Mouse (Mus musculus): ENCODE measurements around the gene Tnfrsf23. TPM values are rescaled to one million over a fixed set of nuclear protein-coding genes. Genes with fewer than 3 reads are reported as not detected.
"Not testable (repeated sequence)": the region's sequence is repeated elsewhere in the genome, so short reads cannot be mapped to it uniquely, and the experiment has no call there.

The Tnfrsf23 gene
- polyA plus RNA-seq, 1 experiment from 2014 or later: 0.38 TPM

DNA sequence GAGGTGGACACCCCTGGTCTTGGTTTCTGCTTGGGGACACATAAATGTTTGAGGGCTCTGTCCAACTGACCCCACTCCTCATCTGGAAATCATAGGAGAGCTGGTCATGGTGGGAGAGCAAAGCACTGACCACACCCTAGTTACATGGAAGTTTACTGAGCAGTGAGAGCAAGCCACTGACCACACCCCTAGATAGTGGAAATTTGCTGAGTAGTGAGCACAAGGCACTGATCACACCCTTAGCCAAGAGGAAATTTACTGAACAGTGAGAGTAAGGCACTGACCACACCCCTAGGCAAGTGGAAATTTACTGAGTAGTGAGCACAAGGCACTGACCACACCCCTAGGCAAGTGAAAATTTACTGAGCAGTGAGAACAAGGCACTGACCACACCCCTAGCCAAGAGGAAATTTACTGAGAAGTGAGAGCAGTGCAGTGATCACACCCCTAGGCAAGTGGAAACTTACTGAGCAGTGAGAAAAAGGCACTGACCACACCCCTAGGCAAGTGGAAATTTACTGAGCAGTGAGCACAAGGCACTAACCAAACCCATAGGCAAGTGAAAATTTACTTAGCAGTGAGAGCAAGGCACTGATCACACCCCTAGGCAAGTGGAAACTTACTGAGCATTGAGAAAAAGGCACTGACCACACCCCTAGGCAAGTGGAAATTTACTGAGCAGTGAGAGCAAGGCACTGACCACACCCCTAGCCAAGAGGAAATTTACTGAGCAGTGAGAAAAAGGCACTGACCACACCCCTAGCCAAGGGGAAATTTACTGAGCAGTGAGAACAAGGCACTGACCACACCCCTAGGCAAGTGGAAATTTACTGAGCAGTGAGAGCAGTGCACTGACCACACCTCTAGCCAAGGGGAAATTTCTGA lies 19.0 kb downstream of the Tnfrsf23 start:
- no peaks in the 10 kb centered on the region for H3K27me3 ChIP-seq (ENCODE audit: low read depth, poor library complexity, severe bottlenecking)
- H3K9me3 ChIP-seq (replicated peaks): no peaks in the 10 kb centered on the region
- no peaks in the 10 kb centered on the region for H3K4me1 ChIP-seq
- no peak overlapping the region for H3K27ac ChIP-seq (replicated peaks)
- no peaks in the 10 kb centered on the region for H3K36me3 ChIP-seq
- no peak overlapping the region for H3K4me3 ChIP-seq
- no peak for DNase-seq (ENCODE audit: low spot score)

DNA sequence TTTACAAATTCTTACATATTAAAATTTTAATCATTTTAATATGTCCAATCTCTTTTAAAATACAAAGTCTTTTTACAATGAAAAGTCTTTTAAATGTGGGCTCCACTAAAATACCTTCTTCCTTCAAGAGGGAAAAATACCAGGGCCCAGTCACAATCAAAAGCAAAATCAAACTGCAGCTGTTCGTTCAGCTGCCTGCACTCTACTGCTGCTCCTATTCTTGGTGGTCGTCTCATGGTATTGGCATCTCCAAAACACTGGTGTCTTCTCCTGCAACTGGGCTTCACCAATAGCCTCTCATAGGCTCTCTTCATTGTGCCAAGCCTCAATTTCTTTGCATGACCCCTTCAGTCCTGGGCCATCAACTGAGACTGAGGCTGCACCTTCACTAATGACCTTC lies 22.2 kb downstream of the Tnfrsf23 start:
- Histone ChIP-seq H3K36me3 (no peaks in the 10 kb centered on the region), H3K4me1 (no peaks in the 10 kb centered on the region), H3K9me3 (replicated peaks) (no peaks in the 10 kb centered on the region), H3K27me3 (ENCODE audit: low read depth, poor library complexity, severe bottlenecking) (no peaks in the 10 kb centered on the region), H3K4me3 (no peak overlapping the region), H3K27ac (replicated peaks) (no peak overlapping the region)
- WGBS: 91% methylated on average over 2 of the region's 2 CpGs
- DNase-seq (ENCODE audit: low spot score): no peak

DNA sequence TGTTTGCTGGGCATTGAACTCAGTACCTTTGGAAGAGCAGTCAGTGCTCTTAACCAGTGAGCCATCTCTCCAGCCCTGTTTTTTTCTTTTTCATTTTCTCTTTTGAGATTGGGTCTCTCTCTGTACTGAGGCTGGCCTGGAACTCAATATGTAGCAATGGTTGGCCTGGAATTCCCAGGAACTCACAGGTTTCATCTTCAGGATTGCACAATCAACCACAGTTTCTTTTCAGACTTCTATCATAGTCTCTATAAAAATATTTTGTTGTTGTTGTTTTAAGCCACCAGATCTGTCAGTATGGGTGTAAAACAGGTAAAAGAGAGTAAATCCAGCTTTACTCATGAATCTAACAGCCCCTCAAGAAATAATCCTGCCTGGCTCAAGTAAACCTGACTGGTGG lies 24.9 kb downstream of the Tnfrsf23 start:
- Histone ChIP-seq H3K27ac (replicated peaks) (no peak overlapping the region), H3K9me3 (replicated peaks) (no peaks in the 10 kb centered on the region), H3K27me3 (ENCODE audit: low read depth, poor library complexity, severe bottlenecking) (no peaks in the 10 kb centered on the region), H3K36me3 (no peaks in the 10 kb centered on the region), H3K4me3 (no peak overlapping the region), H3K4me1 (no peaks in the 10 kb centered on the region)
- no peak for DNase-seq (ENCODE audit: low spot score)

DNA sequence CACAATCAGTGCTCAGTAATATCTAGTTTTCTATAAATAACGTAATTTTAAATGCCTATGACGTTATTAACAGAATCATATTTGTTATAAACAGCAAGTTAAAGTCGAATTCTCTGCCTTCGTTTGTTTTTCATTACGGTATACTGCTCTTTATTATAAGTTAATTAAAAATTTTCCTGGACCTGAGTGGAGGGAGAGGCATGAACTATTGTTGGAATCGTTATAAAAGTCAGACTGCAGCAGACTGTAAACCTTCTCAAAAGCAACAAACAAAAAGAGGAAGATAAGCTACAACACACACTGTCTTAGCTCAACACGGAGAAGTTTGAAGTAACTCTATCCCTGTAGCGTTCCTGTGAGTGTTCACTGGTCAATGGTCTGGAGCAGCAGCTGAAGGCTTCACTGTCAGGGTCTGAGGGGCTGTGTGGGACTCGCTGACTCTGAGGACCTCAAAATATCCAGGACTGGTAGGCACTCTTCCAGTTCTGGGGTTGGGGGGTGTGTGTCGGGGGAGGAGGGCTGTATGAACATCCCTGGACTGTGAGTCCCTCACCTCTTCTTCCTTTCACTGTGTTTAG lies 35.8 kb downstream of the Tnfrsf23 start:
- not testable (repeated sequence) for H3K27me3 ChIP-seq (ENCODE audit: low read depth, poor library complexity, severe bottlenecking); H3K9me3 ChIP-seq (replicated peaks); H3K27ac ChIP-seq (replicated peaks); H3K36me3 ChIP-seq; DNase-seq (ENCODE audit: low spot score); H3K4me1 ChIP-seq
- WGBS: 58% methylated on average over 10 of the region's 10 CpGs
- peak overlapping the region; percentile 75 for H3K4me3 ChIP-seq

- no peaks in the 10 kb centered on the region for H3K36me3 ChIP-seq
- WGBS: 2% methylated on average over 39 of the region's 39 CpGs
- H3K27me3 ChIP-seq (ENCODE audit: low read depth, poor library complexity, severe bottlenecking): no peaks in the 10 kb centered on the region
- H3K4me1 ChIP-seq: no peaks in the 10 kb centered on the region
- DNase-seq (ENCODE audit: low spot score): peak; percentile 86
- H3K9me3 ChIP-seq (replicated peaks): peaks cover 9% of the 10 kb centered on the region; the same call in 1 of the 2 replicates
- peak within 1 kb of the TSS; percentile 78 for H3K27ac ChIP-seq (replicated peaks)
- H3K4me3 ChIP-seq: peak within 1 kb of the TSS; percentile 75
Measured at GRCm38 (mm10) chr7:143649034-143649768, 36.5 kb downstream of the Tnfrsf23 start, which contains the start of gene Tnfrsf22. Tnfrsf22 (minus strand) TSS chr7:143649661.

DNA sequence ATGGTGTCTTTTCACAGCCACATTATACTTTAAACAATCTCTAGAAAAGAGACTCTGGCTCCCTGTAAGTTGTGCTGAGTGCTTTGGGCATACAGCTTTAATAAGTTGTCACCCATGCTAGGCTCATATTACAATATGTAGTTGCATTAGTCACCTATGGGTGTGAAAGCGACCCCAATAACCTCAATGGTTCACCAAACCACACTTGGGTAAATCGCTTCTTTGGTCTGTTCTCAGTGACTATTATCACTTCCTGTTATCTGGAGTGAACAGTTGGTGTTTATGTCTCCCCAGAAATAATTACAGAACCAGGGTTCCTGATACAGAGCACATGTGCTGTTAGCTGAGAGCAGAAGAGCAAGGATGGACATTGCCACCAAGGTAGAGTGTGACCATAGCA lies 41.7 kb downstream of the Tnfrsf23 start:
- H3K27ac ChIP-seq (replicated peaks); H3K4me1 ChIP-seq; H3K27me3 ChIP-seq (ENCODE audit: low read depth, poor library complexity, severe bottlenecking); H3K9me3 ChIP-seq (replicated peaks); DNase-seq (ENCODE audit: low spot score); H3K36me3 ChIP-seq; H3K4me3 ChIP-seq: not testable (repeated sequence)
- 92% methylated on average over 2 of the region's 2 CpGs for WGBS

- H3K27me3 ChIP-seq (ENCODE audit: low read depth, poor library complexity, severe bottlenecking): no peaks in the 10 kb centered on the region
- no peaks in the 10 kb centered on the region for H3K4me1 ChIP-seq
- H3K9me3 ChIP-seq (replicated peaks): no peaks in the 10 kb centered on the region
- peaks cover 6% of the 10 kb centered on the region; the same call in 1 of the 2 replicates for H3K36me3 ChIP-seq
- no peak overlapping the region for H3K27ac ChIP-seq (replicated peaks)
- H3K4me3 ChIP-seq: no peak overlapping the region
- no peak for DNase-seq (ENCODE audit: low spot score)
- WGBS: 88% methylated on average over 1 of the region's 1 CpGs
Measured at GRCm38 (mm10) chr7:143636674-143637073, 49.0 kb downstream of the Tnfrsf23 start.

DNA sequence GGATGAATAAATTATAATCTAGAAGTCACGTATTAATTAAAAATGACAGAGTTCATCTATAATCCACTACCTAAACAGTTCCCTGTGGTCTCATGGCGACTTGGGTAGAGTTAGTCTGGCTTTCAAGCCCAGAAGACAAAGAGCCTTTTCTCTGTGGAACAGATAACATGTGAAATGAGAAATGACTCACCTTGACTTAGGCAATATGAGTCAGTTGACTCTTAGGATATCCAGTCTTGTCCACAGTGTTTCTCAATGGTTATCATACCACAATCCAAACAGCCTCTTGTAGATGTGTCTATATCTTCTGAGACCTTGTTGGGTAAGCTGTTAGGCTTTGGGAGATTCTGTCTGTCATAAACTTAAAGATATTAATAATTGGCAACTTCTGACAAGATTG lies 54.2 kb downstream of the Tnfrsf23 start:
- no peaks in the 10 kb centered on the region for H3K4me1 ChIP-seq
- 76% methylated on average over 2 of the region's 2 CpGs for WGBS

DNA sequence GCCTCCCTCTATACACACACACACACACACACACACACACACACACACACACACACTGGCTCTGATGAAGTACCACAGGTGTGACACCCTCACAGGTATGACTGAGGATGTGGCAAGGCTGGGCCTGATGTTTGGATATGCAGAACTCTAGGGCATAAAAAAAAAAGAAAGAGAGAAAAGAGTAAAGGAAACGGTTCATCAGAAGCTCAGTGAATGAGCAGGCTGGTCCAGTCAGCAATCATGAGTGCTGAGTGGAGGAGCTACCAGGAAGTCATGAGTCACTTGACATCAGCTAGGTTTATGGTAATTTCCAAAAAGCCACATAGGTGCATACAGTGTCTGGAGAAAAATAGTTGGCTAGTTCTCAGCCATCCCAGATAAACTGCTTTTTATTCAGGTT lies 56.2 kb downstream of the Tnfrsf23 start:
- H3K4me3 ChIP-seq: no peak overlapping the region
- no peaks in the 10 kb centered on the region for H3K9me3 ChIP-seq (replicated peaks)
- 62% methylated on average over 1 of the region's 1 CpGs for WGBS
- no peak overlapping the region for H3K27ac ChIP-seq (replicated peaks)
- no peaks in the 10 kb centered on the region for H3K4me1 ChIP-seq
- H3K27me3 ChIP-seq (ENCODE audit: low read depth, poor library complexity, severe bottlenecking): no peaks in the 10 kb centered on the region
- DNase-seq (ENCODE audit: low spot score): no peak
- no peaks in the 10 kb centered on the region for H3K36me3 ChIP-seq

More for the DNA sequence above, 54.2 kb downstream of the Tnfrsf23 start:
- DNase-seq (ENCODE audit: low spot score): no peak
- no peaks in the 10 kb centered on the region for H3K27me3 ChIP-seq (ENCODE audit: low read depth, poor library complexity, severe bottlenecking)
- H3K4me3 ChIP-seq: no peak overlapping the region
- H3K9me3 ChIP-seq (replicated peaks): no peaks in the 10 kb centered on the region
- 0 out of 2 replicates have a peak, but pooled peaks cover 4% of the 10 kb centered on the region for H3K36me3 ChIP-seq
- H3K27ac ChIP-seq (replicated peaks): no peak overlapping the region

GRCm38 (mm10) chr7:143628540-143628939 lies 57.1 kb downstream of the Tnfrsf23 start, which contains the start of gene Tnfrsf26:
Tnfrsf26 (minus strand) TSS chr7:143628722.
- Histone ChIP-seq H3K4me3 (no peak within 1 kb of the TSS), H3K36me3 (no peaks in the 10 kb centered on the region), H3K9me3 (replicated peaks) (no peaks in the 10 kb centered on the region), H3K27ac (replicated peaks) (no peak within 1 kb of the TSS), H3K27me3 (ENCODE audit: low read depth, poor library complexity, severe bottlenecking) (no peaks in the 10 kb centered on the region), H3K4me1 (no peaks in the 10 kb centered on the region)
- no peak for DNase-seq (ENCODE audit: low spot score)
- WGBS: 100% methylated on average over 1 of the region's 1 CpGs

DNA sequence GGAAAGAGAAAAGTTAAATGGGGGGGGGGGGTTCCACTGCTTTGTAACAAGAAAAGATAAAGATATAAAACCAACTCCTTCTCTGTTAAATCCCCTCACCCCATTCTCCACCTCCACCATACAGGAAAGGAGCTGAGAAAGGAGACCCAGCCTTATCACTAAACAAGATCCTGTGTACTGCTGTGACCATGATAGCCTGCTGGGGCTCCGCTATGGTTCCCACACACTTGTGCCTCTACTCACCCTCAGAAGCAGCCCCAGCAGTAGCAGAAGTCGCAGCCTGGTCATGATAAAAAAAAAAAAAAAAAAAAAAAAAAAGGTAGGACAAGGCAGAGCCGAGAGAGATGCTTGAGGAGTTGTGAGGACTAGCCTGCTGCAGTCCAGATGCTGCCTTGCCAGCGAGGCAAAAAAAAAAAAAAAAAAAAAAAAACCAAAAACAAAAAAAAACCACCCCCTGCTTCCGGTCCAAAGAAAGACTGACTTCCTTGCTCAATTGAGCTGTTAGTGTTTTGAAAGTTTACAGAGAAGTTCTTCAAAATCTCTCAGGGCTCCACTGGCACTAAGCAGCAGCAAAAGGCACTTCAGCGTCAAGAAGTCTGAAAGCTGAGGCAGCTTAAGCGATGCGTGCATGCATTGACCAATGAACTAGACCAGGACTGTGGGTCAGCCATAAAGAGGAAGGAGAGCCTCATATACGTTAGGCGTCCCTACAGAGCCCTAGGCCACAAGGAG lies 58.0 kb downstream of the Tnfrsf23 start:
- Histone ChIP-seq H3K36me3 (no peaks in the 10 kb centered on the region), H3K4me1 (no peaks in the 10 kb centered on the region), H3K9me3 (replicated peaks) (no peaks in the 10 kb centered on the region), H3K27ac (replicated peaks) (no peak overlapping the region), H3K27me3 (ENCODE audit: low read depth, poor library complexity, severe bottlenecking) (no peaks in the 10 kb centered on the region), H3K4me3 (no peak overlapping the region)
- 68% methylated on average over 10 of the region's 10 CpGs for WGBS
- DNase-seq (ENCODE audit: low spot score): no peak

- Histone ChIP-seq H3K36me3 (no peaks in the 10 kb centered on the region), H3K27ac (replicated peaks) (no peak overlapping the region), H3K9me3 (replicated peaks) (no peaks in the 10 kb centered on the region), H3K4me3 (no peak overlapping the region), H3K4me1 (no peaks in the 10 kb centered on the region), H3K27me3 (ENCODE audit: low read depth, poor library complexity, severe bottlenecking) (no peaks in the 10 kb centered on the region)
- 62% methylated on average over 2 of the region's 2 CpGs for WGBS
- no peak for DNase-seq (ENCODE audit: low spot score)
Measured at GRCm38 (mm10) chr7:143626178-143626577, 59.5 kb downstream of the Tnfrsf23 start.
